Mouse (Mus musculus) ES-E14 (cell line): ENCODE data around the gene Spata21.

Source experiments
- HCFC1 ChIP-seq: IDR thresholded peaks from 2 replicates; pipeline ENCODE4 v1.6.1; 2012; ENCODE audit warnings: low read length, inconsistent platforms, borderline replicate concordance; ENCODE audit not compliant: insufficient read depth
- MAFK ChIP-seq: IDR thresholded peaks from 2 replicates; pipeline ENCODE4 v1.6.1; 2014; ENCODE audit warnings: mild to moderate bottlenecking, low read depth, low read length, inconsistent platforms; ENCODE audit not compliant: insufficient read depth
- ZNF384 ChIP-seq: IDR thresholded peaks from 2 replicates; pipeline ENCODE4 v1.6.1; 2012; ENCODE audit warnings: low read depth, low read length, inconsistent platforms

DNA sequence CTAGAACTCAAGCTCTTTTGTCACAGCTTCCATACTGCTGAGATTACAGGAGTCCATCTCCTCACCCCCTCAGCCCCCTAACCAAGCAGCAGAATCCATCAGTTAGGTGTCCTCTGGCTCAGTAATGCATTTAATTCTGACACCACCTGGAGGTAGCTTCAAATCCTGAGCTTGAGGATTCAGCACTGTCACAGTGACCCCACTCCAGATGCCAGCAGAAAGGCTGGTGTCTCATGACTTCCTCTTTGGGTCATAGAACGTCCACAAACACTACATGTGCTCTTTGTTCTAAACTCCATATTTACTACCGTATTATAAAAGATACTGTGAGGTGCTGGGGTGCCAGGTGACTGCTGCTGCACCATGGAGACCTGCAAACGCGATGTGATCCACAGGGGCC lies 69.4 kb downstream of the Spata21 start:
- TF ChIP-seq HCFC1 (no peak), ZNF384 (no peak), MAFK (no peak)
